Mouse (Mus musculus): Measurements from ENCODE around the gene AL731706.1. TPM values are rescaled to one million over a fixed set of nuclear protein-coding genes. Genes with fewer than 3 reads are reported as not detected.
A peak's percentile ranks its signal among the peaks of the same experiment; 100 is the strongest.

AL731706.1 gene
- polyA plus RNA-seq, 1 experiment from 2014 or later = 24.8 TPM

DNA sequence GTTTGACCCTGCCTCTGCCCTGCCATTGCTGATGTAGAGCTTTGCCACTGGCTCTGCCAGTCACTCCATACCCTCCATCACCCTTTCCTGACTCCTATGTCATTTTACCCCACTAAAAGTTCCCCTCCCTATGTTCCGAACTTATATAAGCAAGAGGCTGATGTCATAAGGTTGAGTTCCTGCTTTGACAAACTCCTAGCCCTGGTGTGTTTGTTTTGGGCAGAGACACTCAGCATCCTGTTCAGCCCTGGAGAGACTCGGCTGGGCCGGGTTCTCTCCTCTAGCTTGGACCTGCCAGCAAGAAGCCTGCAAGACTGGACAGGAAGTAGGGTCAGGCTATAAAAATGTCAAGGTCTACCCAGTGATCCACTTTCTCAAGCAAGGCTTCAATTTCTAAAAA, 58.3 kb downstream of the AL731706.1 start:
- H3K4me2 ChIP-seq (replicated peaks; ENCODE audit: low read depth, low read length) = no peak overlapping the region
- peak; percentile 44 for DNase-seq (ENCODE audit: low spot score)
- H3K4me3 ChIP-seq (ENCODE audit: low read depth, low read length) = no peak overlapping the region
- TF ChIP-seq EP300 (IDR thresholded peaks at IDR 0.05) = peak; percentile 38; the same call in 1 of the 2 replicates
- no peak for TF ChIP-seq CTCF (IDR thresholded peaks at IDR 0.05)
- no peak overlapping the region for H3K9ac ChIP-seq (replicated peaks; ENCODE audit: low read depth)
- H3K4me1 ChIP-seq (ENCODE audit: insufficient read depth, low read depth, low read length) = no peaks in the 10 kb centered on the region
- ATAC-seq = peak; percentile 87
- WGBS = 32% methylated on average over 3 of the region's 3 CpGs
- H3K9me3 ChIP-seq (ENCODE audit: low read length) = no peaks in the 10 kb centered on the region
- no peaks in the 10 kb centered on the region for H3K27me3 ChIP-seq (replicated peaks; ENCODE audit: insufficient read depth, low read length)
- no peaks in the 10 kb centered on the region for H3K36me3 ChIP-seq (ENCODE audit: insufficient read depth, low read length)
- H3K27ac ChIP-seq (ENCODE audit: low read length) = no peak overlapping the region

Other genes starting within 250 kb of the AL731706.1 start
- gene Snap25, start 177.9 kb downstream of the AL731706.1 start, polyA plus RNA-seq (2015; fragmentation: Nextera tagmentation; extraction: Ambion mirVana) = 0.24 and 0.69 TPM in 2 replicates
- 21.4 and 24.6 TPM in 2 replicates for gene AL731706.2, start 5.7 kb downstream of the AL731706.1 start, polyA plus RNA-seq (2015; fragmentation: Nextera tagmentation; extraction: Ambion mirVana)
- 3.1 and 3.2 TPM in 2 replicates for gene Slx4ip, start 171 bp downstream of the AL731706.1 start, polyA plus RNA-seq (2015; fragmentation: Nextera tagmentation; extraction: Ambion mirVana)
- gene Mkks, start within 50 bp of the AL731706.1 start, polyA plus RNA-seq (2015; fragmentation: Nextera tagmentation; extraction: Ambion mirVana) = 6.7 and 7.6 TPM in 2 replicates
- gene Jag1, start 225.3 kb upstream of the AL731706.1 start, polyA plus RNA-seq (2015; fragmentation: Nextera tagmentation; extraction: Ambion mirVana) = 14.8 and 15.4 TPM in 2 replicates

Measured in lung, postnatal 0 days (tissue).